Mouse (Mus musculus) granulocyte monocyte progenitor cell, adult 5-6 weeks (primary cell): ENCODE results near the gene Ptcd2. TPM values are rescaled to one million over a fixed set of nuclear protein-coding genes. Genes with fewer than 3 reads are reported as not detected.

Experiments used
- ATAC-seq: replicated peaks from 2 replicates; pipeline ENCODE4 v1.8.0; 2016; ENCODE audit warnings: mild to moderate bottlenecking, moderate TSS enrichment, inconsistent platforms; ENCODE audit not compliant: poor library complexity, severe bottlenecking
- total RNA-seq, 2 experiments: library from RNA; stranded (forward) in 1 of 2; stranded (reverse) in 1 of 2; fragments of 200-712, 200-1000 nt in 1 of 2; fragments of >200 nt in 1 of 2; fragmentation: Nextera tagmentation in 1 of 2; gene quantifications; 2 replicates each; pipeline ENCODE4 v1.2.3; 2014 to 2017

The Ptcd2 gene
- total RNA-seq, 2 experiments from 2014 or later: 49.8 to 55.8 TPM

GRCm38 (mm10) chr13:99308393-99308792 lies 36.1 kb downstream of the Ptcd2 start:
- ATAC-seq: no peak

GRCm38 (mm10) chr13:99307930-99308359 lies 36.6 kb downstream of the Ptcd2 start:
- ATAC-seq: no peak

- ATAC-seq: peak; percentile 76
Observed at GRCm38 (mm10) chr13:99306164-99306563, 38.3 kb downstream of the Ptcd2 start.

- no peak for ATAC-seq
Observed at GRCm38 (mm10) chr13:99305186-99305585, 39.3 kb downstream of the Ptcd2 start.

GRCm38 (mm10) chr13:99304365-99304764 lies 40.1 kb downstream of the Ptcd2 start:
- no peak for ATAC-seq

- ATAC-seq: no peak
Observed at GRCm38 (mm10) chr13:99303846-99304245, 40.7 kb downstream of the Ptcd2 start.

GRCm38 (mm10) chr13:99299921-99300320 lies 44.6 kb downstream of the Ptcd2 start:
- ATAC-seq: no peak

- no peak for ATAC-seq
Observed at GRCm38 (mm10) chr13:99294176-99294575, 50.3 kb downstream of the Ptcd2 start.

- ATAC-seq: no peak
Observed at GRCm38 (mm10) chr13:99290766-99291165, 53.7 kb downstream of the Ptcd2 start.

GRCm38 (mm10) chr13:99287786-99288185 lies 56.7 kb downstream of the Ptcd2 start:
- ATAC-seq: peak; percentile 93

- ATAC-seq: peak; percentile 81
Observed at GRCm38 (mm10) chr13:99287207-99287606, 57.3 kb downstream of the Ptcd2 start.

- ATAC-seq: no peak
Observed at GRCm38 (mm10) chr13:99285241-99285640, 59.3 kb downstream of the Ptcd2 start.

GRCm38 (mm10) chr13:99284400-99285160 lies 59.9 kb downstream of the Ptcd2 start:
- no peak for ATAC-seq

- no peak for ATAC-seq
Observed at GRCm38 (mm10) chr13:99283916-99284315, 60.6 kb downstream of the Ptcd2 start.

- no peak for ATAC-seq
Observed at GRCm38 (mm10) chr13:99282961-99283360, 61.5 kb downstream of the Ptcd2 start.

GRCm38 (mm10) chr13:99279351-99279750 lies 65.2 kb downstream of the Ptcd2 start:
- ATAC-seq: no peak

GRCm38 (mm10) chr13:99278511-99278910 lies 66.0 kb downstream of the Ptcd2 start:
- no peak for ATAC-seq

GRCm38 (mm10) chr13:99277521-99277920 lies 67.0 kb downstream of the Ptcd2 start:
- ATAC-seq: no peak

GRCm38 (mm10) chr13:99272046-99272445 lies 72.5 kb downstream of the Ptcd2 start:
- ATAC-seq: no peak
